Mouse (Mus musculus) lung, postnatal 36 days (tissue): ENCODE measurements around the gene Tfeb.
A peak's percentile ranks its signal among the peaks of the same experiment; 100 is the strongest.

Experiments used
- DNase-seq: peaks from one replicate; pipeline ENCODE4 v3.0.0; 2022; ENCODE audit warnings: mixed read lengths

Tfeb gene

GRCm38 (mm10) chr17:47754246-47754645 lies 17.4 kb downstream of the Tfeb start:
- DNase-seq = peak; percentile 86

DNA sequence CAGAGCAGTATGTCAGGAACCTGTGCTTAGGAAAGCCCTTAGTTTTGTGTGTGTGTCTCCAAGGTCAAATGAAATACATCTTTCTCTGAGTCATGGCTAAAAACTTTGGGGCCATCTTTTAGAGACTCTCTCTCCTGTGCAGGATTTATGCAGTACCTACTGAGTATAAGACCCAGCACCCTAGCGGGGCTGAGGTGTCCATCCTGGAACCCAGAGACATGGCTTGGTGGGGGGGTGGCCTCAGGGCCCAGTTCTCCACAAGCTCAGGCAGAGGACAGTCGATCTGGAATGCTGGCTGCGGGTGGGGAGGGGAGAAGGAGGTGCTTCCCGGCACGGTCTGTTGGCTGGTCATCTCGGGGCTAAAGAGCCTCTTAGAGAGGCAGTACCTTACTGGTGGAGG lies 19.5 kb downstream of the Tfeb start:
- DNase-seq = no peak

- DNase-seq = peak; percentile 59
Measured at GRCm38 (mm10) chr17:47757056-47757610, 20.3 kb downstream of the Tfeb start.

GRCm38 (mm10) chr17:47759702-47760410 lies 23.0 kb downstream of the Tfeb start:
- DNase-seq = peak; percentile 71

GRCm38 (mm10) chr17:47762028-47762427 lies 25.2 kb downstream of the Tfeb start:
- no peak for DNase-seq

- peak; percentile 80 for DNase-seq
Measured at GRCm38 (mm10) chr17:47762518-47763340, 25.9 kb downstream of the Tfeb start.

DNA sequence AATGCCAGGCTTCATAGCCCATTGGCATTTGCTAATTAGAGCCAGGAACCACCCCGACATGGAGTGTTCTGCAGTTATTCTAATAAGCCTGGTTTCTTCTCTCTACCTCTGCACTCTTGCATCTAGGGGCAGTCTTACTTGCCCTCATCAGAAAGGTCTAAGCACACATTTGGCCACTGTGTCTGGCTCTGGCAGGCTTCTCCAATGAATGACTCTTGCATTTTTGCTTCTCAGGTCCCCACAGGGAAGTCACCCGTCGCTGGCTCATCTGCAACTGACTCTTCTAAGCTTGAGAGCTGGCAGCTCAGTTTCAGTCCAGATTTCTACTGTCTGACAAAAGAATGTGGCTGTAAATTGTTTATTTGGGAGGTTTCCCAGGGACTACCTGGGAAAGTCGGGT lies 29.2 kb downstream of the Tfeb start:
- DNase-seq = no peak

- DNase-seq = peak; percentile 65
Measured at GRCm38 (mm10) chr17:47766407-47767043, 29.7 kb downstream of the Tfeb start.

- DNase-seq = peak; percentile 72
Measured at GRCm38 (mm10) chr17:47767081-47767455, 30.2 kb downstream of the Tfeb start.

DNA sequence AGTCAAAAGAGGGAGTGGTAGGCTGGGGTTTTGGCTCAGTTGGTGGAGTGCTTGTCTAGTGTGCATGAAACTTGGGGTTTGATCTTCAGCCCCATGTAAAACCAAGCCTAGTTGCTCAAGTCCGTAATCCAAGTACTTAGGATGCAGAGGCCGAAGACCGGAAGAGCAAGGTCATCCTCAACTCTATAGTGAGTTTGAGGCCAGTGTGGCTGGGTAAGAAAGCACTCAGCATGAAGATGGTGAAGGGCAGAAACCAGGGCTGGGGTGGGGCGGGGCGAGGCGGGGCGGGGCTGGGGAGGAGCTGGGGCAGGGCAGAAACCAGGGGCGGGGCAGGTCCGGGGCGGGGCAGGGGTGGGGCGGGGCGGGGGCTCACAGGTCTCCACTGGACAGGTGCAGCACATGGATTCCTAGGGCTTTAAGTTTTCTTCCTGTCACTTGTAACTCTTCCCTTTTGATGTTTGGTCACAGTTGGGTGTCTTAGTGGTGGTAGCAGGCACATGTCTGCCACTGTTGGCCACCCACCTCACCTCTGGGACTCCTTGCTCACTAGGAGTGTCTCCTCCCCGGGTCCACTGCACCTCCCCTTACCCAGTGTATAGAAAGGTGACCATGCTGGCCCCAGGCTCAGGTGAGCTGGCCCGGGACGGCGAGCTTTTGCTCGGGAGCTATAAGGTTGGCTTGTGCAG lies 30.8 kb downstream of the Tfeb start:
- no peak for DNase-seq

DNA sequence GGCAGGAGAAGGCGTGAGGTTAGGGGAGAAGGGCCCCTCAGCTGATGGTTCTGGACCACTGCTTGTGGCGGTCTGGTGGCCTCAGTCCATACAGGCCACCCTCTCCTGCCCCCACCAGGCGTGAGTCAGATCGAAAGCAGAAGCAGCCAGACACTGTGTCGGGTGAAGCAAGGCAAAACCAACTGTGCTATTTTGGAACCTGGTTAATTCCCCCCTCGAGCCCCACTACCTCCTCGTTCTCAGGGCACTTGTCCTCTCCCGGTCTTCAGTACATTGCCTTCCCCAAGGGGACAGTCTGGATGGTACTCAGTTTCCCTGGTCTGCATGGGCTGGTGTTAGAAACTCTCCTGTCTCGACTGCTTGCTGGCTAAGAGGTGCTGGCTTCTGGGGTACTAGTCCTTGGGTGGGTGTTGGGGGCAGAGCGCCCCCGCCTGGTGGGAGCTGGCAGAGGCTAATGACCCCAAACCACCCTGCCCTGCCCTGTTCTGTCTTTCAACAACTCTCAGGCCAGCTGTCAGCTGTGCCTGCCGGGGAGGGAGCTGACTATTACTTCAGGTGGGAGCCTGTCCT lies 32.0 kb downstream of the Tfeb start:
- DNase-seq = peak; percentile 82

DNA sequence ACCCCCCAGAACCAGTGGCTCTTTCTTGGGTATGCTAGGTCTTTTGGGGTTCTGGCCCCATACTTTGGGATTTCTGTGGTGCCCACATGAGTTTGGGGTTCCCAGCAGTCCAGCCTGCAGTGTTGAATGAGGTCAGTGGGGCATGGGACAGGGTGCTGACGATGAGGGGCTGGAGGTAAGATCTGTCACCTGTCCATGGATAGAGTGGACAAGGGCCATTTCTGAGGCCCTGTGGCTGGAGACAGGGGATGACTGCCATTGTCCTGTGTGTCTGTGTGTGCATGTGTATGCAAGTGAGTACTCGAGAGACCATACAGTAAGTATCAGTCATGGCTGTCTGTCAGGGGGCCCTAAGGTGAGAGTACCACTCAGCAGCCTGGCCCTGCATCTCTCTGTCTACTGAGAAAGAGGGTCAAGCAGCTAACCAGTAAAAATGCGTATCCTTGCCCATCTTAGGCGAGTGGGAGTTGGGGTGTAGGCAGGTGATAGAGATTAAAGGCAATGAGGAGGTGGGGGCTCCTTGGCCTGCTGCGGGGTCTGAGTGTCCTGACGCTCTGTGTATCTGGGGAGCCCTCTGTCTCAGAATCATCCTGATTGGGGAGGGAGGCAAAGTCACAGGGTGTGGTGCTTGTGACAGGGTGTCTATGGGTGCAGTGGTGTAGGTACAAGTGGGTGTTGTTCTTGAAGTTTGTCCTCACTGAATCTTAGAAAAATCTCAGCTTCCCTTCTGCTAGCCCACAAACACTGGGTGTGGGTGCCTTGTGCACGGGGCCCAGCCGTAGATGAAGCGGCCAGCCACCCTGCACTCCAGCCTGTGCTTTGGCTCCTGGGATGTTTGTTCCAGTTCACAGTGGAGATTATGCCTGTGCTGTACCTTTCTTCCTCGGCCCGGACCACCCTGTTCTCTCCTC lies 32.8 kb downstream of the Tfeb start:
- DNase-seq = peak; percentile 40

GRCm38 (mm10) chr17:47773604-47774003 lies 36.8 kb downstream of the Tfeb start:
- no peak for DNase-seq

GRCm38 (mm10) chr17:47777141-47777540 lies 40.3 kb downstream of the Tfeb start:
- DNase-seq = no peak

DNA sequence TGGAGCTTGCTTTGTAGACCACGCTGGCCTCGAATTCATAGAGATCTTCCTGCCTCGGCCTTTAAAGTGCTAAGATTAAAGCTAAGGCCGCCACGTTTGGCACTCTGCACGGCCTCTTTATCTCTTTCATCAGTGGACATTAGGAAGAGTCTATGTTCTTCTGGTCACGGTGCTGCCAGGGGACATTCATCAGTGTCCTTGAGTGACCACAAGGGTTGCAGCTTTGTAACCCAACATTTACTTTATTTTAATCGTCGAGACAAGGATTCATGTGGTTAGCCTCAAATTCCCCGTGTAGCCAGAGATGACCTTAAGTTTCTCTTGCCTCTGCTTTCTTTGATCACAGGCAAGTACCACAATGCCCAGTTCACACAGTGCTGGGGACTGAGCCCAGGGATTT lies 43.6 kb downstream of the Tfeb start:
- DNase-seq = no peak

DNA sequence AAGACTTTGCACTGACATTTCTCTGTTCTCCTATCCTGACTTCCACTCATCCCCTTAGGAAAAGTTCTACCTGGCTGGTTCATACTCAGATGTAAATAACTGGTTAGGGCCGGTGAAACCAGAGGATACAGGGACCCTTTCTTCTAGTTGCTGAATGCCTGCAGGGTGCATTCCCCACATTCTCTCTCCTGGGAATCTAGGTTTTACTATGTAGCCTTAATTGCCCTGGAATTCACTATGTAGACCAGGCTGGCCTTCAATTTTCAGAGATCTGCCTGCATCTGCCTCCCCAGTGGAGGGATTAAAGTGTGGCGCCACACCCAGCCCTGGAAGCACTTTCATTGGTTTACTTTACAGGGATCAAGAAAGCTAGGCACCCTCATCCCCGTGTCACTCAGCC lies 45.7 kb downstream of the Tfeb start:
- no peak for DNase-seq

DNA sequence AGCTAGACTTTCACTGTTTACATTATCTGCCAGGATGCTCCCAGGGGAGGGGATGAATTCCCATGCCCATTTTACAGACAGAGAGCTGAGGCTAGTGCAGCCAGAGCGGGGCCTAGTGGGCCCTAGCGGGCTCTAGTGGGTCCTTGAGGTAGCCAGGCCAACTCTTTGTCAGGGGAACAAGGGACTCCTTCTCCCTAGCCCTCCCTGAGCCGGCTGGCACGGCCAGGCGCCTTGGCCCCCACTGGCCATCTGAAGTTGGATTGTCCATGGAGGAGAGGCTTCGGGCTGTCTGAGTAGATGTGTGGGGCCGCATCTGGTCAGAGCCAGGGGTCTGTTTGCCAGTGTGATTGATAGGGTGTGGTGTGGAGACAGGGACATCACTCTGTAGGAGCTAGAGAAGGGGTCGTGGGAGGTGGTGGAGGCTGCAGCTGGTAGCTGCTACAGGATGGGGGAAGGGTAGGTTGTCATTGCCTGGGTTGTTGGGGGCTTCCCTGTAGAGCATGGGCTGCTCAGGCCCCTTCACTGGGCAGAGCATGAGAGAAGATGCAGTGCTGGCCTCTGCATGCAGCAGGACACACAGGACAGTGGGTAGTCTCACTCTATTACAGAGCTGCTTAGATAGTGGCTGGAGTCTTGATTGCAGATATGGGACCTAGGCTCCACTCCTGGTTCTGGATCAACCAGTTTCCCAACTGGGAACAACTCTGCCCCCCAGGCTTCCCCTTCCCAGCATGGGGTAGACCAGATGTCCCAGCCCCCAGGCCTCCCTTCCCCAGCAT lies 46.8 kb downstream of the Tfeb start:
- no peak for DNase-seq

DNA sequence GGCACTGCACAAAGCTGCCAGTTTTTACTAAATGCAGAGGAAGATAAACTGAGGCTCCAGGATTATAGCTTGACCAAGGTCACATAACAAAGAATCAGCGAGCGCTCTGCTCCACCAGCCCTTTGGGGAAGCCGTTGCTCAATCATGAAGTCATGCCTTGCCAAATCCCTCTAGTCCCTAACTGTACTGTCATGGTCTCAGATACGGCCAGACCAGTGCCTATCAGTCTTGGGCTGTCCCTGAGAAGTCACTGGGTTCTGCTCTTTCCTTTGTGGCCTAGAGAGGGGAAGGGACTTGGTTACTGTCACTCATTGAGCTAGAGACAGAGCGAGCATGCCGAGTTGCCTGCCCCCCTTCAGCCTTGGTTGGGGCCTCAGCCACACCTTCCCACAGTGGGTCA lies 47.6 kb downstream of the Tfeb start:
- DNase-seq = peak; percentile 58

DNA sequence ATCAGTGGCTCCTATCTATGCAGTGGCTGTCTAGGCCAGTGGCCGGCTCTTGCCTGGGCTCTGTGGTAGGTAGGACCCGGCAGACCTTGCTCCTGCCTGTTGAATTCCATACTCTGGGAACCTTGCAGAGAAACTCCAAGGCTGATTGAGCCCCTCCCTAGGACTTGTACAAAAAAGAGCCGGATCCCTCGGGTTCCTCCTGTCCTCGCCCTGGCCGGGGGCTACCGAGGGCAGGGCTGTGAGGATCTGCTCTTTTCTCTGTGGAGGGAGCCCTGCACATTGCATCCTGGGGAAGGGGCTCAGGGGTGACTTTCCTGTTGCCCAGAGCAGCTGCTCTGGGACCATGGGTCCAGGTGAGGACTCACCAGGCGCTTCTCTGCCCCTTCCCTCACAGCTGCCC lies 50.8 kb downstream of the Tfeb start:
- no peak for DNase-seq

GRCm38 (mm10) chr17:47788306-47788705 lies 51.5 kb downstream of the Tfeb start:
- DNase-seq = no peak

DNA sequence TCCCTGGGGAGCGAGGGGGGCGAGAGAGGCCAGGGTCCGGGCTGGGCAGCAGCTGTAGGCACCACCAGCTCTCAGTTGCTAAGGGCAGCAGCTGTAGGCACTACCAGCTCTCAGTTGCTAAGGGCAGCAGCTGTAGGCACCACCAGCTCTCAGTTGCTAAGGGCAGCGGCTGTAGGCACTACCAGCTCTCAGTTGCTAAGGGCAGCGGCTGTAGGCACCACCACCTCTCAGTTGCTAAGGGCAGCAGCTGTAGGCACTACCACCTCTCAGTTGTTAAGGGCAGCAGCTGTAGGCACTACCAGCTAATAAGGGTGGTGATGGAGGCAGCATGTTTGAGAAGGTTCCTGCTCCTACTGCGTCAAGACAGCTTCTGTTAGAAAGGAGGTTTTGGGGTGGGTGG lies 52.2 kb downstream of the Tfeb start:
- DNase-seq = no peak
